Mouse (Mus musculus) gastrocnemius, adult 8-10 months (tissue): ENCODE results near the gene Kifc5b. TPM values are rescaled to one million over a fixed set of nuclear protein-coding genes. Genes with fewer than 3 reads are reported as not detected.
"Not testable (repeated sequence)": the region's sequence is repeated elsewhere in the genome, so short reads cannot be mapped to it uniquely, and the experiment has no call there.

ENCODE experiments used
- DNase-seq, 2 experiments: peaks; one replicate each; pipeline ENCODE4 v3.0.0; 2022; ENCODE audit warnings: low spot score in 2 of 2
- total RNA-seq, 4 experiments: library from RNA; stranded (reverse); gene quantifications; 2 replicates each; pipeline ENCODE4 v1.2.4; 2022

The Kifc5b gene
- under 1 TPM; 0.22 to 0.83 (median 0.41) TPM for total RNA-seq

DNA sequence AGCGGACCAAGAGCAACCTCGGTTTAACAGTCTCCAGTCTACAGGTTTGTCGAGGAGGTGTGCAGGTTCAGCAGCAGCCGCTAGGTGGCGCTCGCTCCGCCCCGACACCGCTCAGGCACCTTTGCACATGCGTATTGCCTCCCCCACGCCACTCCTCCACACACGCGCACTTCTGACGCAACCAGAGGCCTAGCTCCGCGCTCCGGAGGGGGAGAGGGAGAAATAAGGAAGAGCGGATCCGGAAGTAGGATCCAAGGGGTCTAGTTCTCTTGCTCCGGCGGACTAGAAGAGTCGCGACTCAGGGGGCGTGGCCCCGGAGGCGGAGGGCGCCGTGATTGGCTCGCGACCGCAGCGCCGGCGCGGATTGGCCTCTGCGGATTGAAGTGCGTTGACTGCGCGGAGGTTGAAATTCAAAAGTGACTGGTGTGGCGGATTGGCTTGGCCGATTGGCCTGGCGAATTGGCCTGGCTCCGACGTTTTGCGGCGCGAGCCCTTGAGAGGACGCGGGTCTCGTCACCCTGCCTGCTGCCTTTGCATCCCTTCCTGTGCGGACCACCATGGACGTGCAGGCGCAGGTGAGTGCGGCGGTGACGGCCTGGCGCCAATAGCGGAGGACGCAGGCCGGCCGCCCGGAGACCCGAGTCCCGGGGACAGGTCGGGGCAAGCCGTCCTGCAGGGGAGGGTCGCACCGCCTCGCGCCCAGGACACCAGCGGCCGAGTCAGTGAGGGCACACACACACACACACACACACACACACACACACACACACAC is at the start of gene Kifc5b:
Gene Kifc5b (plus strand): TSS at position 381 of the 772 bp plus-strand sequence.
- DNase-seq = peak; percentile 100

DNA sequence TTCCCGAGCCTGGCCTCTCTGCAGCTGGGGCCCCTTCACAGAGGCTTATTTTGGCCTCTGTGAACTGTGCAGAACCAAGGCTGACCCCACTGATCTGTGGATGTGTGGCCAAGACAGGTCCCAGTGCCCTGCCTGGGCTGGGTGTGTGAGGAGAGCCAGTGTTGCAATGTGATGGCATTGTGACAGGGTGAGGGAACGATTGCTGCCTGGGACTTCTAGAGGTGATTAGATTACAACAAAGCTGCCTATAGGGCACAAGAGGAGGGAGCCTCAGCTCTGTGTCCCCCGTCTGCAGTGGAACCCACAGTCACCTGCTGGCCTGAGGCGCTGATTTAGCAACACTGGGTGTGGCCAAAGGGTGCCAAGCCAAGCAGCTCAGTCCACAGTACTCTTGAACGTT is 48.1 kb upstream of the Kifc5b start:
- no peak for DNase-seq

DNA sequence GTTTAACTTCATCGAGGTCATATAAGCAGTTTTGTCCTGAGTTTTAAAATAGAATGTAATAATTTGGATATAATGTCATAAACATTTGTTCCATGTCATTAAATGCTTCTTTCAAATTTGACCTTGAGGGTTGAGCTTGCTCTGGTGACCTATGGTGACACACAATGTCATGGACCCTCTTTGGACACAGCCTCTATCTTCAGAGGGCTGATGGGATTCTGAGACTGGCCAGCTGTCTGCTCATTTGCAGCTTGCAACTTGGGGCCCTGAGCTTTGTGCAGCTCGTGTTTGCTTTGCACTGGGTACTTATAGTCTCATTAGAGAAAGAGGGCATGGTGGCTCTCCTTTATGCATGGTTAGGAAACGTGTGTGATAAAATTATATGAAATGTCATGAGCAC is 44.0 kb upstream of the Kifc5b start:
- no peak for DNase-seq

DNA sequence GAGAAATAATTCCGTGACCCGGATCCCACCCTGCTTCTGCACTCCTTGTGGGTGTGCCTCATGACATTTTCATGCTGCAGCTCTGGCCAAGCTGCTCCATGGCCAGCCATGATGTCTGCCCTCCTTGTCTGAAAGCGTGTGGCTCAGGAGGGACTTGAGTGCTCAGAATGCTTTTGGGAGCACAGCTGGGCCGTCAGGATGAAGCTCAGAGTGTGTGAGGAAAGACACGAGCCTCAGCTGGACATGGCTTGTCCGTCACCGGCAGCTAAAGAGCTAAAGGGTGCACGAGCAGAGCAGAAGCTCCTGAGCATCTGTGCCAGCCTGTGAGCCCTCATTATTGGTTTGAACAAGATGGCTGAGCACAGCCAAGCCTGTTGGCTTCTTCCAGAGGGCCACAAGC is 43.4 kb upstream of the Kifc5b start:
- DNase-seq = no peak

DNA sequence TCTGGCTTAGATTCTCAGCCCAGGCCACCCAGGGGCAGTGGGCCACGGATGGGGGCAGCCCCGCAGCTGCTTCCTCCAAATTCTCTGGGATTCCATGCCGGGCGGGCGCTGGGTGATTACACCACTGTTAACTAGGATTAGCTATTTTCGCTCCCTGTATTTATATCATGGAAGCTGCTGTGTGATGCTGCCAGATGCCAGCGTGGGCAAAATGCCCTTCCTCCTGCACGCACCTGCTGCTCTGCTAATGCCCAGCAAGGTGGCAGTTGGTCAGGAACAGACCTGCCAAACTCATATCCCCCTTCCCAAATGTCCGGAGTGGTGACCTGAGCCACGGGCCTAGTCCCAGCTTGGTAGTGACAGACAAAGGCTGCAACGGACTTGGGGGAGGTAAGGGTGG is 42.3 kb upstream of the Kifc5b start:
- DNase-seq = peak in 1 of 2 experiments; percentile 27

DNA sequence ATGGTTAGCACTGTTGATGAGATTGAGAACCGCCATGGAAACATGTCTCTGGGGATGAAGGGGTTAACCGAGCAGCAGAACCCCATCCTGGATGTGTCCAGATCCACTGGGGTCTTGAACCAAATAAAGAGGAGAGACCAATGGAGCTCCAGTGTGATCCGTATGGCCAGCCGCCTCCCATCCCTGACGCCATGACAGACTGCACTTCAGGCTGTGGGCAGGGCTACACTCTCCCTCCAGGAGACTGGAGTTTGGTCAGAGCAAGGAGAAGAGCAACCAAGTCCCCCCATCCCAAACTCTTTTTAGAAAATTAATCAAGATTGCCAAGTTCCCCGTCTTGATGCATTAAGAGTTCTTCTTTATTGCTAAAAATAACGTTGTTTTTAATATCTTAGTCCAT is 39.0 kb upstream of the Kifc5b start:
- DNase-seq = no peak

DNA sequence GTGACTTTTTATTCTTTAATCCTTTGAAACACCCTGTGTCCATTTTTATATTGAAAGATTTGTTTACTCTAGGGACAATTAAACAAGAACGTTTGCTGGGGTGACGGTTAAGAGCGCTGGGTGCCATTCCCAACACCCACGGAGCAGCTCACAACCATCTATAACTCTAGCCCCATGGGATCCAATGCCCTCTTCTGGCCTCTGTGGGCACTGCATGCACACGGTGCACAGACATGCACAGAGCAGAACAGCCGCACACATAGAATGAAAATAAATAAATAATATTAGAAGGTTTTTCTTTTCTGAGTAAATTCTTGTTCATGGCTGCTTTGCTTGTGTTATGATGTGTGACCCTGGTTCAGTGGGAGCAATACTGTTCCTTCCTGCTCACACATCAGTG is 37.7 kb upstream of the Kifc5b start:
- DNase-seq = no peak

DNA sequence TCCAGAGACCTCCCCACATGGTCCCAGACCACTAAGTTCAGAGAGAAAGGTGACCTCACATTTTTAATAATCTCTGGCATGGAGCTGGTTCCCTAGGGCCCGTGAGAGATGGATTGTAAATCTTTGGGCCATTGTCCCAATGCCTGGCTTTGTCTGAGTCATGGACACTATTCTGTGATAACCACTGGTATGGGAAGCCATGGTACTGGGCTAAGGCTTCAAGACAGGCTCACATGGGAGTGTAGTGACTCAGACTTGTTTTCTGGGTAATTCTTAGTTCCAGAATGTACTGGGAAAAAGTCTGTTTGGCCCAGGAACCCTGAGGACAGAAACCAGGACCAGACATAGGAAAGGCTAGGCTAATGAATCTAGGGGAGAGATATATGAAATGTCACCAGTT is 34.2 kb upstream of the Kifc5b start:
- DNase-seq = no peak

DNA sequence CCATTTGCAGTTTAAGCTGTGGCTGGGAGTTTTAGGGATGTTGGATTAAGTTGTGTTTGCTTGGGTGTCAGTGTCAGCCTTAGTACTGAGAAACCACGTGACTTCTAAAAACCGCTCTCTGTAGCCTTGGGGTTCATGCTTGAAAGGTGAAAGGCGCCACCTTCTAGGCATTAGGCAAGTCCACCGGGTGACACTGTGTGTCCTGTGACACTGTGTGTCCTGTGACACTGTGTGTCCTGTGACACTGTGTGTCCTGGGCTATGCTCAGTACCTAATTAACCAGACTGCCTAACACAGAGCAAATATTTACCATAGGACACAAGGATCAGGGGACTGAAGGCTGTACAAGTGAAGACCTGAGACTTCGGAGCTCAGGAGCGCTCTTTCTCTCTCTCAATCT is 33.3 kb upstream of the Kifc5b start:
- DNase-seq = no peak

DNA sequence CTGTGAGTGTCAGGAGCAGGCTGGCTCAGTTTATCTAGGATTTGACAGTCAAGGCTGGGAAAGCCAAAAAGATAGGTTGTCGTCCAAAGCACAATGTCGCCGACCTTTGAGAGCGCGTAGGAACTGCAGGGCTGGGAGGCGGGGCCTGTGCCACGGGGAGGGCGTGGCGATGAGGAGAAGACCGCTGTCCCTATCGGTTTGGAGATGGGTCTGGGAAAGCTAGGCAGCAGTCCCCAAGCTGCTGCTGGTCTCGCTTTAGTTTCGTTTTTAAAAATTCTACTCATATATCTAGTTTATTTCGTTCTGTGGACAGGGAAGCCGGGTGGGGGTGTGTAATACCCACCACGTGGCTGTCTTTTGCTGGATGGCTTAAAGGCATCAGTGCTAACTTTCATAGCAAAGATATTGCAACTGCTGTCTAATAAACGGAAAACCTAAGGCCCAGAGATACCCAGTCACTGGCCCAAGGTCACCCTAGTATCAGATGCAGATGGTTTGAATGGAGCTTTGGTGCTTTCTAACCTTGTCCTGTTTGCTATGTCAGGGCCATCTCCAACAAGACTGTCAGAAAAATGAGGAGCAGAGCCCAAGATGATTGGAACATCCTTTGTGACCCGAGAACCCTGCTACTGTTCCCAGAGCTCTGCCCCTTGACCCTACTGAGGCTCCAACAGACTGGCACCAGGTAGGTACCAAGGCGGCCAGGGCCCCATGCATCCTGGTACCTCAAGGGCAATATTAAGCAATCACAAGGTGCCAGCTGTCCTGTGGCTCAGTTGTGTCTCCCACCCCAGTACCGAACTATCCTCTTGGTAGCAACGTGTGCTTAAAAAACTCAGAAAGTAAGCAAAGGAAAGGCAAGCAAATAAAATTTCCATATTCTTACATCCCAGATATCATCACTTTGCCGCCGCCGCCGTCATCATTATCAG is 31.6 kb upstream of the Kifc5b start:
- DNase-seq = peak; percentile 64 to 70

DNA sequence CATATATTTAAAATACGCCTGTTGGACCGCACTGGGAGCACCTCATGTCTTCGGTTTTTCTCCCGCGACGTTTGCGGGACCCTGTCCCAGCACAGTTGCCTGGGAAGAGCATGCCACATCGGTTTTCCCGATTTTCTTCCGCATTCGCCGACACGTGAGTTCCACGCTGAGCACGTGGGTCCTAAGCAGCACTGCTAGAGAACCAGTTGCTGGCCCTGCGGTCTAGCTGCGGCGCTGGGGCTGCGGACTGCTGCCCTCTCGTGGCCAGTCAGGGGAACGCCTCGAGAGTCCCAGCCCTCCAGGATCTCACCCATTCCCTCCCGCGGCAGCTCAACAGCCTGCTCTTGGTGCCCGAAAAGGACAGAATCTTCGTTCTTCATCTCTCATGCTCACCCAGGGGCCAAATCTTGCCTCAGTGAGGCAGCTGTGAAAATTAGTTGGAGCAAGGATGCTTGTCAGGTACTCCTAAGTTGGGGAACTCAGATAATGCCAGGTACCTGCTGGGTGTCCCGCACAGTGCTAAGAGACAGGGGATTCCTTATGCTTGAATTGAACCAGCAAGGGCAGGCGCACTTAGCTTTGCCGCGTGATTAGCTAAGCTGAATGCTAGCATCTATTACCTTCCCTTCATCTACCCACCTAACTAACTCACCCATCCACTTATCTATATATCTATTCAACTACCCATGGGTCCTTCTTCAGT is 30.7 kb upstream of the Kifc5b start:
- peak; percentile 54 to 67 for DNase-seq

DNA sequence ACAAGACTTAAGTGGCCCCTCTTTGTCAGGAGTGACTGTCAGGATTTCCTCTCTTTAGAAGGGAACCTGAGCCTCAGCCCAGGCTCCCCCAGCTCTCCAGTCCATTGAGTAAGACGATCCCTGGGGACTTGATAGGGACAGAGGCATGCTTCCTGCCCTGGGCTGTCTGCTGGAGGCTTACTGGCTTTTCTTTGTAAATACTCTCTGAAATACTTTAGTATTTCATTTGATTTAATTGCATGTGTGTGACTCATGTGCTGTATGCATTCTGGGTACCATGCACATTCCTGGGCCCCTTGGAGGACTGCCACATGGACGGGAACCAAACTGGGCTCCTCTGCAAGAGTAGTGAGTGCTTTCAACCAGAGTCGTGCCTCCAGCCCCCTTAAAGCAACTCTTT is 29.0 kb upstream of the Kifc5b start:
- DNase-seq = no peak

DNA sequence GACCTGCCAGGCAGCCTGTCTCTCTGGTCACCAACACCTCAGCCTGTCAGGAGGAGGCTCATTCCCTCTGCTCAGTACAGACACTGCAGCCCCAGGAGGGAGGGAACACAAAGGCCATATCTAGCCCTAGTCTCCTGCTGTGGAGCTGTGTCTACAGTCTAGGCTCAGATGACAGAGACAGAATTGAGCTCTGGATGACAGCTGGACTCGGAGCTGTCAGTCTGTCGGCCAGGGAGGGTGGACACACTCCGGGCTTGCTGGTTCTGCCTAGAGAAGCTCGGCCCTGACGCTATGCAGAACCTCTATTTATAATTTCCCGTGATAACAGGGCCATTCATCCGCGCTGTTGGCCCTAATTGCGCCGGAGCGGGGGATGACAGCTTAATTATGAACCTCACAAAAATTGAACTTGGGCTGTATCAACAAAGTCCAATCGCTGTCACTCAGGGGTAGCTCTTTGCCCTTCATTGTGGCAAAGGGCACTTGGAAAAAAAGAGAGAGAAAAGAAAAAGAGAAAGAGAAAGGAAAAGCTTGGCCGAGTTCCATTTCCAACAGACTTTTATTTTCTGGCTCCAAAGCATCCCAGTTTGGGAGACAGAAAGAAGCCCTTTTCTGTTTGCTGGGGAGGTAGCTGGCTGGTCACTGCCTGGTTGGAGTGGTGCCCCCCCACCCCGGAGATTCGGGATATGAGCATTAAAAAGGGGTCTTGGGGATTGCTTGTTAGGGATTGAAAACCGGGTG is 24.1 kb upstream of the Kifc5b start:
- DNase-seq = no peak

DNA sequence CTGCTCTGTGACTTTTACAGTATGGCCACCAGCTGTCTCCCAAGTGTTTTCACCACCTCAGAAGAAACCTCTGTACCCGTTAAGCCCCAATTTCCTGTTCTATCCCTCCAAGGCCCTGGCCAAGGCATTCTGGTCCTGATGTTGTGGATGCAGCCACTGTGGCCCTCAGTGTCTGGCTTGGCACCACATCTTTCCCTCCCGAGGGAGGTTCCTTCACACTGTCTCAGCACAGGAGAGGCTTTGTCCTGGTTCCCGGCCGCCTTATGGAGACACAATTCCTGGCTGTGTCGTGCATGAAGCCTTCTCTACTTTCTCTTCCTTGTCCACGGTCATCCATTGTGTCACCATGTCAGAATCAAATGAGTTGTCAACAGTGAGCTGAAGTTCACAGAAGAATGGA is 23.4 kb upstream of the Kifc5b start:
- no peak for DNase-seq

DNA sequence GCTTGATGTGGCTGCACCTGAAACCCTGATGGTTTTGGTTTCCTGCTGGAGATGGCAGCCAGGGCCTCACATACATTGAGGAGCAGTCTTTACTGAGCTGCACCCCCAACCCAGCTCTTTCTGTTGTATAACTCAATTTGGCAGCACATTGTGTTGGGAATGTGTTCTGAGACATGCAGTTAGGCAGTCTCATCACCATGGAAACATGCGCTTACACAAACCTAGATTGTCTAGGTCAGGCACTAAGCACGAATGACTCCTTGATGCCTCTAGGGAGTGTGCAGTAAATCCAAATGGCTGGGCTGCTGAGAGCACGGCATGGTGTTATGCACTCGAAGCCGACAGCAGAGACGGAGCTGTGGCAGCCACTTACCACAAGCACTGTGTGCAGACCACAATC is 22.5 kb upstream of the Kifc5b start:
- DNase-seq = no peak

DNA sequence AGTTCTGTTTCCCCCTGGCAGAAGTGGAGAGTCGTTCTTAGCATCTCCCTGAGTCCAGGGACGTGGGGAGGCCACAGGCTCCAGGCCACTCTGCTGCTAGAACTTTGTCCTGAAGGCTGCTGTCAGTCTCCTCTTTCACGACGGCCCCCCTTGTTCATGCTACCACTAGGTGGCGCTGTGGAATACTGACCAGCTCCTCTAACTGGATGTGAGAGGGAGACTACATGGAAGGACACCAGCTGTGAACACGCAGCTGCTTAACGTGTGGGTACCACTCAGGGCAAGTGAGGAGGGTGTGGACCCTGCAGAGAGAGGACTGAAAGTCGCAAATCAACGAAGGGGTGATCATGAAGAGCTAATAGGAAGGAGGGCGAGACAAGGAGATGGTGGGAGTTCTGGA is 21.3 kb upstream of the Kifc5b start:
- peak; percentile 50 to 54 for DNase-seq

DNA sequence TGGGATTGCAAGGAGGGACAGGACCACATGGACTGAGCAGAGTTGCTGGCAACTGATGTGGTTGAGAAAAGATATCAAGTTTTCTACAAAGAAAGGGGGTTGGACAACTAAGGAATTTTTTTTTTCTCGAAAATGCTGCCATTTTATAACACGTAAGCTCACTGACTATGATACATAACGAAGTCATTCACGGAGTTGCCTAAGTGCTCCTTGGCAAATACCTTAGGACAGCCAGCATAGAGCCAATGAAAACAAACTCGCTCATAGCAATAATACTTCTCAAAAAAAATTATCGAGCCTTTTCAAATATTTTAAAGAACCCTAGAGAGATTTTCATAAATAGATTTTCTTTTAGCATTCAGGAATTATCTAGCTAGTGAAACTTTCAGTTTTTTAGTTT is 16.0 kb upstream of the Kifc5b start:
- no peak for DNase-seq

DNA sequence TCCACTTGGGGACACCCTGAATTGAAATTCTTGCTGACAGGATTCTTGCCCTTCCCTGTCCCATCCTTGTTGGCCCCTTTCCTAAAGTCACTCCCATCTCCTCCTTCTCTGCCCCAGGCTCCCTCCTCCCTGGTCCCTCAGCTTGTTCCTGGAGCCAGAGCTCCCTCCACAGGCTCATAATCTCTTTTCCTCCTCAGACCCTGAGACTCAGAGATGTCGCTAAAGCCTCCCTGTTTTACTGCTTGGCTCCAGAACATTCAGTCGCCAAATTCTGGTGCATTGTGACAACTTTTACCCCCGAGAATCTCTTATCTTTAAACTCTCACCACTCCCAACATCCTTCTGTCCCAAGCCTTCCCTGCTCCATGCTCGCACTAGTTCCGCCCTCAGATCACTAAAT is 12.6 kb upstream of the Kifc5b start:
- no peak for DNase-seq

DNA sequence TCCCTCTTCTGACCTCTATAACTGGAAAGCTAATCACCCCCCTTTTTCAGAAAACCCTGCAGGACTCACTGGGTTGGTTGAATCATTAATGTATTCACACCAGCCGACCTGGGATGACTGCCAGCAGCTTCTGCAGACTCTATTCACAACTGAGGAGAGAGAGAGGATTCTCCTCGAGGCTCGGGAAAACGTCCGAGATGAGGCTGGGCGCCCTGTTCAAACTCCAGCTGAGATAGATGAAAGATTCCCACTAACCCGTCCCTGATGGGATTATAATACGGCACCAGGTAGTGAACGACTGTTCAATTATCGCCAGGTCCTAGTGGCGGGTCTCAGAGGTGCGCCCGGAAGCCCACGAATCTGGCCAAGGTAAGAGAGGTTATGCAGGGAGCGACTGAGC is 9.4 kb upstream of the Kifc5b start:
- not testable (repeated sequence) for DNase-seq

DNA sequence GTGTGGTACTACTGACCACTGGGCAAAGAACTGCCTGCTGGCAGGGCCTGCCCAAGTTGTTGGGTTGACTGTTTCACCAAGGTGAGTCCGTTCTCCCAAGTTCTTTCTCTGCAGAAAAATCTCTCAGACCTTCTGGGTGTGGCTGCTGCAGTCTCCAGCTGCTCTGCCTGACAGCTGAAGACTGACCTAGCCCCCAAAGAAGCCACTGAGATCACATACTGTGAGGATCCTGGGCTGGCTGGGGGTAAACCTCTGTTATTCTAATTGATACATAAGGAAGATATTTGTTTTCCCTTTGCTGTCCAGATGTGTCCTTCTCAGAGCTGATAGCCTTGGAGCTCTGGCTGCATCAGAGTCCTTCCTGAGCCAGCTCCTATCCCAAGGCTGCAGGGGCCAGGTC is 1.6 kb upstream of the Kifc5b start:
- no peak for DNase-seq

DNA sequence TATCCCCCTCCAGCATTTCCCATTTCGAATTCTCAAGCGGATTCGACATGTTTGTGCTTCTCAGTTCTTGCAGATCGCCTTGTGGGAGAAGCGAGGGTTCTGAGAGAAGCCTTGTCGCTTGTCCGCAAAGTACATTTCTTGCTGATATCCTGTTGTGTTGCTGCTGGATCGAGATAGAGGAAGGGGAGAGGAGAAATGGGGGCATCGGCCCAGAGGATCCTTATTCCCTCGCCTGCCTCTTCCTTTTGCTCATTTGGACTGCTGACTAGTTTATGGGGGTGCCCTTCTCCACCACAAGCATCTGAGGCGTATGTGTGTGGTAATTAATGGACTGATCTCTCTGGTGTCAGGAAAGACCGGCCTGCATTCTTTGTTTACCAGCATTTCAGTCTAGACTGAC is 669 bp downstream of the Kifc5b start:
- DNase-seq = not testable (repeated sequence)
